In genomic region chr5:100462374-100462773, GRCm38 (mm10) we compare ENCODE assay signal across 13 mouse cellular contexts.
"Had no signal": no experiment of that assay in that cellular context is flagged by ENCODE, and none has a peak within 500 bp of the region (broad histone marks: within the 10 kb centered on the region; RNA-seq: fewer than 3 reads in every experiment).

No protein-coding gene starts in this region.

- H3K27ac ChIP-seq: liver, embryonic 15.5 days; midbrain, embryonic 10.5 days; midbrain, embryonic 13.5 days had no signal

- H3K27me3 ChIP-seq: liver, embryonic 15.5 days; midbrain, embryonic 13.5 days had no signal

- H3K9ac ChIP-seq: liver, embryonic 15.5 days; midbrain, embryonic 13.5 days had no signal

- DNase-seq: kidney, adult 2 months; kidney, postnatal 10 days; kidney, postnatal 36 days; lung, adult 2 months; lung, postnatal 14 days; lung, postnatal 4 days; thymus, adult 18-20 months; thymus, postnatal 36 days had no signal

- H3K4me2 ChIP-seq: liver, embryonic 15.5 days; midbrain, embryonic 13.5 days had no signal

- H3K4me1 ChIP-seq: midbrain, embryonic 10.5 days; midbrain, embryonic 13.5 days had no signal

- ATAC-seq: intestine, postnatal 0 days; midbrain, embryonic 13.5 days; midbrain, embryonic 16.5 days had no signal

- H3K4me3 ChIP-seq: liver, embryonic 15.5 days; midbrain, embryonic 10.5 days; midbrain, embryonic 13.5 days had no signal

- H3K9me3 ChIP-seq: liver, embryonic 15.5 days; midbrain, embryonic 10.5 days; midbrain, embryonic 13.5 days had no signal
